In the genomic region with DNA sequence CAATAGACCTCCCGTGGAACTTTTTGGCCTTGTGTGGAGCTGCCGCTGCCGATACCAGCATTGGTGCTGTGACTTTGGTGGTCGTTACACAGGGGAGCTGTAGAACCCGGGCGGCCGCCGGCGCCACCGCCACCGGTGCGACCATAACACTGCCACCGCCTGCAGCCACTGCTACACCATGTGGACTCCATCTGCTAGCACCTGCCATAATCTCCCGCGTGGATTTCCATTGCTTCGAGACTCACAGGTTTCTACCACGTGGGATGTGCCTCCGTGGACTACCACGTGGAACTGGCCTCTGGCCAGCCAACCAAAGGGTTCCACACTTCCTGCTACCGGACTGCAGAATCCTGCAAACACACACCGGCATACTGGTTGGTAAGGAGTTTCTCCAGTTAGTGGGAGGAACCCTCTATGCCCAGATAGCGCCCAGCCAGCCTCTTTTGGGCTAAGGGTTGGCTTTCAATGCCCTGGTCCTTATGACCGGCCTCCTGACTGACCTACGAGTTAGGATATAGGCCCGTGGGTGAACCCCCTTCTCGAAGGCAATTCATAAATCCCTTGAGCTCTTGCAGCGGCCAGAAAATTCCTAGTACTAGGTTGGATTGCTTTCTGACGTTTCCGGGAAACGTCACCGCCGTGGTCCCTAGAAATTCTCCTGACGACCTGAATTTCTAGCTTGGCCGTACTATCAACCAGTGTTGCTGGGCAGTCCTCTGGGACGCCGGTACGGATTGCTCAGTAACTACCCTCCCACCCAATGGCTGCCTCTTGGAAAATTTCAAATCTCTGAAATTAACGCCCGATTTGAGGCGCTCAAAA, we compare ENCODE assay signal across 8 mouse cellular contexts. TPM values are rescaled to one million over a fixed set of nuclear protein-coding genes. Genes with fewer than 3 reads are reported as not detected.
A peak's percentile ranks its signal among the peaks of the same experiment; 100 is the strongest.
DNase-seq lines count a peak whose midpoint lies in the region; ATAC-seq and TF ChIP-seq lines count a peak whose summit lies in the region.

No protein-coding gene starts in this region.

- peaks cover 12% of the 10 kb centered on the region for H3K4me1 ChIP-seq in intestine, embryonic 15.5 days (replicated peaks)
- H3K4me1 ChIP-seq in limb, embryonic 11.5 days (ENCODE audit: control insufficient read depth, insufficient read depth, low read length): peaks cover 9% of the 10 kb centered on the region; the same call in 1 of the 2 replicates
- H3K4me1 ChIP-seq in small intestine, adult 2 months (ENCODE audit: control insufficient read depth, insufficient read depth, insufficient read length, low read length): peaks cover 9% of the 10 kb centered on the region; the same call in 1 of the 2 replicates

- no peak for TF ChIP-seq CTCF in small intestine, adult 2 months (IDR thresholded peaks at IDR 0.05; ENCODE audit: extremely low read depth, insufficient read length, insufficient replicate concordance, low read depth, low read length)

- H3K36me3 ChIP-seq in intestine, embryonic 15.5 days: no peaks in the 10 kb centered on the region
- no peaks in the 10 kb centered on the region for H3K36me3 ChIP-seq in limb, embryonic 11.5 days (ENCODE audit: control insufficient read depth, insufficient read depth, low read length)
- H3K36me3 ChIP-seq in small intestine, adult 2 months (ENCODE audit: control insufficient read depth, insufficient read depth, low read length): no peaks in the 10 kb centered on the region

- TF ChIP-seq POLR2A in small intestine, adult 2 months (IDR thresholded peaks at IDR 0.05; ENCODE audit: low read depth, low read length): no peak; the same call in 1 of the 2 replicates

- peak overlapping the region; percentile 85 for H3K4me2 ChIP-seq in intestine, embryonic 15.5 days (replicated peaks)
- peak overlapping the region; percentile 91 for H3K4me2 ChIP-seq in limb, embryonic 11.5 days (ENCODE audit: low read depth, severe bottlenecking)

- H3K9ac ChIP-seq in intestine, embryonic 15.5 days: peak overlapping the region; percentile 42
- H3K9ac ChIP-seq in limb, embryonic 11.5 days (ENCODE audit: low read length): peak overlapping the region; percentile 65

- H3K4me3 ChIP-seq in intestine, embryonic 15.5 days (replicated peaks): peak overlapping the region; percentile 47
- H3K4me3 ChIP-seq in limb, embryonic 11.5 days (ENCODE audit: low read depth, low read length): peak overlapping the region; percentile 59
- H3K4me3 ChIP-seq in small intestine, adult 2 months (ENCODE audit: low read depth, low read length): peak overlapping the region; percentile 67

- H3K27me3 ChIP-seq in intestine, embryonic 15.5 days (replicated peaks): no peaks in the 10 kb centered on the region
- H3K27me3 ChIP-seq in limb, embryonic 11.5 days (ENCODE audit: control insufficient read depth, insufficient read depth, low read length): no peaks in the 10 kb centered on the region
- H3K27me3 ChIP-seq in small intestine, adult 2 months (ENCODE audit: control insufficient read depth, insufficient read depth, low read length): no peaks in the 10 kb centered on the region

- no peaks in the 10 kb centered on the region for H3K9me3 ChIP-seq in intestine, embryonic 15.5 days
- H3K9me3 ChIP-seq in limb, embryonic 11.5 days (ENCODE audit: control insufficient read depth, low read length): no peaks in the 10 kb centered on the region

- WGBS in intestine, embryonic 15.5 days: 3% methylated on average over 40 of the region's 40 CpGs
- WGBS in limb, embryonic 11.5 days: 1% methylated on average over 40 of the region's 40 CpGs
- WGBS in small intestine, adult 2 months: 4% methylated on average over 40 of the region's 40 CpGs

- ATAC-seq in intestine, embryonic 15.5 days: peak; percentile 61
- ATAC-seq in limb, embryonic 11.5 days (ENCODE audit: insufficient number of reproducible peaks, low FRiP score, low TSS enrichment, low read depth): peak; percentile 75
- ATAC-seq in megakaryocyte-erythroid progenitor cell, adult 5-6 weeks (replicated peaks; ENCODE audit: low FRiP score, low TSS enrichment, poor library complexity, severe bottlenecking): peak; percentile 54

- DNase-seq in left cerebral cortex, adult 18-20 months (ENCODE audit: low spot score in 2 of 2): peak; percentile 25 to 31
- no peak for DNase-seq in left cerebral cortex, adult 11 months (ENCODE audit: low spot score)
- peak; percentile 57 for DNase-seq in cerebellum, adult 9-11 months
- peak; percentile 63 to 68 for DNase-seq in frontal cortex, postnatal 10 days (ENCODE audit: low spot score in 2 of 2)
- DNase-seq in limb, embryonic 11.5 days (ENCODE audit: low spot score): peak; percentile 74

- peak overlapping the region; percentile 74 for H3K27ac ChIP-seq in intestine, embryonic 15.5 days
- peak overlapping the region; percentile 81 for H3K27ac ChIP-seq in limb, embryonic 11.5 days (replicated peaks; ENCODE audit: low read depth, low read length)
- H3K27ac ChIP-seq in small intestine, adult 2 months (ENCODE audit: insufficient read depth, low read depth, low read length): peak overlapping the region; percentile 19; the same call in 1 of the 2 replicates

RNA-seq across cellular contexts. Expression of a gene that starts 32.0 kb away (rescaled TPM):
- total RNA-seq in left cerebral cortex, adult 18-20 months (2021): 1,000 to 10,000 TPM; 2,328 to 2,361 TPM
- polyA plus RNA-seq in intestine, embryonic 15.5 days (2015; fragmentation: Nextera tagmentation; extraction: Ambion mirVana): 4,456 and 4,538 TPM in 2 replicates
- polyA plus RNA-seq in limb, embryonic 11.5 days (2014; fragmentation: Nextera tagmentation; extraction: Ambion mirVana): 5,036 and 5,240 TPM in 2 replicates
- total RNA-seq in megakaryocyte-erythroid progenitor cell, adult 5-6 weeks (2014; fragmentation: Nextera tagmentation): 11,779 and 12,959 TPM in 2 replicates
- 14,853 and 18,691 TPM in 2 replicates for total RNA-seq in megakaryocyte-erythroid progenitor cell, adult 5-6 weeks (2017)
- polyA plus RNA-seq in small intestine, adult 2 months (2012; rRNA removed): 1,017 and 1,625 TPM in 2 replicates

Comparison
In these comparisons a context has a peak if more than half of its experiments do, and no peak if none do; other contexts are left out.
1. H3K27ac ChIP-seq: peak in every context shown above with its lines; median percentile 81 in limb, embryonic 11.5 days; 74 in intestine, embryonic 15.5 days; 19 in small intestine, adult 2 months.